Mouse (Mus musculus) midbrain, embryonic 13.5 days (tissue): ENCODE data around the gene Zbtb46. TPM values are rescaled to one million over a fixed set of nuclear protein-coding genes. Genes with fewer than 3 reads are reported as not detected.

ENCODE experiments used
- ATAC-seq: fragments of 200-750 bp; cut with Nextera tagmentation; 2 replicates; pipeline ENCODE4 v1.8.0; 2017; ENCODE audit warnings: mild to moderate bottlenecking, moderate TSS enrichment, moderate library complexity
- H3K27ac ChIP-seq: fragments of 300-500 bp; sonication (generic); 2 replicates; pipeline ENCODE4 v1.5.1; 2015; ENCODE audit warnings: inconsistent platforms, mild to moderate bottlenecking, moderate library complexity
- H3K27me3 ChIP-seq: fragments of 300-500 bp; sonication (generic); 2 replicates; pipeline ENCODE4 v1.6.1; 2015; ENCODE audit warnings: mild to moderate bottlenecking, inconsistent platforms
- H3K36me3 ChIP-seq: fragments of 300-500 bp; sonication (generic); 2 replicates; pipeline ENCODE4 v1.6.1; 2015; ENCODE audit warnings: mild to moderate bottlenecking, inconsistent platforms
- H3K4me1 ChIP-seq: fragments of 300-500 bp; sonication (generic); replicated peaks from 2 replicates; pipeline ENCODE4 v1.6.1; 2015; ENCODE audit warnings: inconsistent platforms
- H3K4me2 ChIP-seq: fragments of 300-500 bp; sonication (generic); replicated peaks from 2 replicates; pipeline ENCODE4 v1.6.1; 2015; ENCODE audit warnings: moderate library complexity, mild to moderate bottlenecking, inconsistent platforms
- H3K4me3 ChIP-seq: fragments of 300-500 bp; sonication (generic); replicated peaks from 2 replicates; pipeline ENCODE4 v1.5.1; 2015; ENCODE audit warnings: mild to moderate bottlenecking, inconsistent platforms
- H3K9ac ChIP-seq: fragments of 300-500 bp; sonication (generic); replicated peaks from 2 replicates; pipeline ENCODE4 v1.6.1; 2015; ENCODE audit warnings: mild to moderate bottlenecking, inconsistent platforms
- H3K9me3 ChIP-seq: fragments of 300-500 bp; sonication (generic); 2 replicates; pipeline ENCODE4 v1.6.1; 2016; ENCODE audit warnings: mild to moderate bottlenecking, inconsistent platforms
- WGBS: fragments of 180-500 bp; shearing (Covaris S2); methylation state at CpG from one replicate; pipeline ENCODE4 v1.1.7; 2015; 5-methylcytosine and 5-hydroxymethylcytosine counted together
- polyA plus RNA-seq: library from polyadenylated mRNA; unstranded; fragments of >200 nt; fragmentation: Nextera tagmentation; extraction: Ambion mirVana; gene quantifications from 2 replicates; pipeline ENCODE4 v1.2.1, GENCODE M21; 2015

Gene Zbtb46
- polyA plus RNA-seq, 1 experiment from 2014 or later = 24.3 TPM

- no peak overlapping the region for H3K27ac ChIP-seq
- ATAC-seq = no peak
- no peak overlapping the region for H3K4me2 ChIP-seq
- no peaks in the 10 kb centered on the region for H3K4me1 ChIP-seq
- 73% methylated on average over 2 of the region's 2 CpGs for WGBS
- no peaks in the 10 kb centered on the region for H3K9me3 ChIP-seq
- no peaks in the 10 kb centered on the region for H3K27me3 ChIP-seq
- H3K9ac ChIP-seq = no peak overlapping the region
- peaks cover 47% of the 10 kb centered on the region for H3K36me3 ChIP-seq
- H3K4me3 ChIP-seq = no peak overlapping the region
These were observed 67.7 kb downstream of the Zbtb46 start for GRCm38 (mm10) chr2:181391541-181391940.

GRCm38 (mm10) chr2:181391022-181391421 lies 68.2 kb downstream of the Zbtb46 start:
- H3K4me1 ChIP-seq = no peaks in the 10 kb centered on the region

GRCm38 (mm10) chr2:181390136-181390870 lies 68.9 kb downstream of the Zbtb46 start:
- H3K27ac ChIP-seq = no peak overlapping the region
- ATAC-seq = no peak
- WGBS = 77% methylated on average over 4 of the region's 4 CpGs
- H3K4me3 ChIP-seq = no peak overlapping the region
- no peaks in the 10 kb centered on the region for H3K4me1 ChIP-seq
- H3K36me3 ChIP-seq = peaks cover 55% of the 10 kb centered on the region
- H3K4me2 ChIP-seq = no peak overlapping the region
- H3K9ac ChIP-seq = no peak overlapping the region
- no peaks in the 10 kb centered on the region for H3K27me3 ChIP-seq
- H3K9me3 ChIP-seq = no peaks in the 10 kb centered on the region

More at GRCm38 (mm10) chr2:181391022-181391421, 68.2 kb downstream of the Zbtb46 start:
- Histone ChIP-seq H3K9me3 (no peaks in the 10 kb centered on the region), H3K9ac (no peak overlapping the region), H3K4me2 (no peak overlapping the region), H3K4me3 (no peak overlapping the region), H3K27me3 (no peaks in the 10 kb centered on the region), H3K27ac (no peak overlapping the region), H3K36me3 (peaks cover 52% of the 10 kb centered on the region)
- ATAC-seq = 0 out of 2 replicates have a peak, but pooled peaks have one; percentile 9
- WGBS = 91% methylated on average over 15 of the region's 15 CpGs

GRCm38 (mm10) chr2:181386663-181387210 lies 72.5 kb downstream of the Zbtb46 start:
- Histone ChIP-seq H3K4me1 (no peaks in the 10 kb centered on the region), H3K27ac (no peak overlapping the region), H3K4me3 (no peak overlapping the region), H3K9me3 (no peaks in the 10 kb centered on the region), H3K36me3 (peaks cover 79% of the 10 kb centered on the region), H3K4me2 (no peak overlapping the region), H3K9ac (no peak overlapping the region), H3K27me3 (no peaks in the 10 kb centered on the region)
- no peak for ATAC-seq
- WGBS = 80% methylated on average over 3 of the region's 4 CpGs

- H3K4me2 ChIP-seq = no peak overlapping the region
- H3K4me3 ChIP-seq = no peak overlapping the region
- no peaks in the 10 kb centered on the region for H3K9me3 ChIP-seq
- WGBS = 84% methylated on average over 3 of the region's 3 CpGs
- H3K36me3 ChIP-seq = peaks cover 79% of the 10 kb centered on the region
- H3K27me3 ChIP-seq = no peaks in the 10 kb centered on the region
- H3K27ac ChIP-seq = no peak overlapping the region
- H3K4me1 ChIP-seq = no peaks in the 10 kb centered on the region
- no peak for ATAC-seq
- H3K9ac ChIP-seq = no peak overlapping the region
These were observed 73.3 kb downstream of the Zbtb46 start for GRCm38 (mm10) chr2:181385885-181386284.

GRCm38 (mm10) chr2:181384919-181385391 lies 74.3 kb downstream of the Zbtb46 start:
- peak; percentile 26 for ATAC-seq
- Histone ChIP-seq H3K4me3 (no peak overlapping the region), H3K27ac (no peak overlapping the region), H3K27me3 (no peaks in the 10 kb centered on the region), H3K4me1 (no peaks in the 10 kb centered on the region), H3K9me3 (no peaks in the 10 kb centered on the region), H3K4me2 (no peak overlapping the region), H3K9ac (no peak overlapping the region), H3K36me3 (peaks cover 80% of the 10 kb centered on the region)
- 84% methylated on average over 4 of the region's 4 CpGs for WGBS

GRCm38 (mm10) chr2:181384463-181384862 lies 74.8 kb downstream of the Zbtb46 start:
- Histone ChIP-seq H3K27ac (no peak overlapping the region), H3K4me3 (no peak overlapping the region)

GRCm38 (mm10) chr2:181381631-181382306 lies 77.5 kb downstream of the Zbtb46 start:
- 97% methylated on average over 6 of the region's 6 CpGs for WGBS
- peaks cover 87% of the 10 kb centered on the region for H3K36me3 ChIP-seq
- H3K4me2 ChIP-seq = no peak overlapping the region

More at GRCm38 (mm10) chr2:181384463-181384862, 74.8 kb downstream of the Zbtb46 start:
- H3K27me3 ChIP-seq = no peaks in the 10 kb centered on the region
- 93% methylated on average over 7 of the region's 7 CpGs for WGBS
- no peak overlapping the region for H3K4me2 ChIP-seq
- peaks cover 80% of the 10 kb centered on the region for H3K36me3 ChIP-seq
- no peaks in the 10 kb centered on the region for H3K4me1 ChIP-seq
- no peak overlapping the region for H3K9ac ChIP-seq
- no peak for ATAC-seq
- no peaks in the 10 kb centered on the region for H3K9me3 ChIP-seq

GRCm38 (mm10) chr2:181381107-181381506 lies 78.1 kb downstream of the Zbtb46 start:
- Histone ChIP-seq H3K27ac (no peak overlapping the region), H3K27me3 (no peaks in the 10 kb centered on the region), H3K4me1 (no peaks in the 10 kb centered on the region), H3K4me2 (no peak overlapping the region), H3K36me3 (peaks cover 80% of the 10 kb centered on the region), H3K4me3 (no peak overlapping the region), H3K9ac (no peak overlapping the region), H3K9me3 (no peaks in the 10 kb centered on the region)
- 94% methylated on average over 5 of the region's 5 CpGs for WGBS
- ATAC-seq = no peak

More at GRCm38 (mm10) chr2:181381631-181382306, 77.5 kb downstream of the Zbtb46 start:
- no peak for ATAC-seq
- Histone ChIP-seq H3K27ac (no peak overlapping the region), H3K9me3 (no peaks in the 10 kb centered on the region), H3K4me3 (no peak overlapping the region), H3K9ac (no peak overlapping the region), H3K27me3 (no peaks in the 10 kb centered on the region), H3K4me1 (no peaks in the 10 kb centered on the region)

GRCm38 (mm10) chr2:181380251-181380650 lies 79.0 kb downstream of the Zbtb46 start:
- H3K4me3 ChIP-seq = no peak overlapping the region
- no peaks in the 10 kb centered on the region for H3K4me1 ChIP-seq
- no peak overlapping the region for H3K4me2 ChIP-seq
- peaks cover 73% of the 10 kb centered on the region for H3K36me3 ChIP-seq
- no peaks in the 10 kb centered on the region for H3K9me3 ChIP-seq
- no peak for ATAC-seq
- H3K9ac ChIP-seq = no peak overlapping the region
- no peaks in the 10 kb centered on the region for H3K27me3 ChIP-seq
- no peak overlapping the region for H3K27ac ChIP-seq
- 76% methylated on average over 5 of the region's 5 CpGs for whole genome bisulfite sequencing

- no peak within 1 kb of the TSS for H3K9ac ChIP-seq
- no peak within 1 kb of the TSS for H3K27ac ChIP-seq
- no peak within 1 kb of the TSS for H3K4me2 ChIP-seq
- no peaks in the 10 kb centered on the region for H3K27me3 ChIP-seq
- ATAC-seq = no peak
- no peaks in the 10 kb centered on the region for H3K9me3 ChIP-seq
- whole genome bisulfite sequencing = 96% methylated on average over 12 of the region's 12 CpGs
- no peak within 1 kb of the TSS for H3K4me3 ChIP-seq
- no peaks in the 10 kb centered on the region for H3K4me1 ChIP-seq
- peaks cover 70% of the 10 kb centered on the region for H3K36me3 ChIP-seq
These were observed 79.4 kb downstream of the Zbtb46 start, which contains the start of gene Lime1 for GRCm38 (mm10) chr2:181379778-181380177. Gene Lime1, plus strand, starts transcription at chr2:181380078.

GRCm38 (mm10) chr2:181378701-181379100 lies 80.5 kb downstream of the Zbtb46 start:
- Histone ChIP-seq H3K9me3 (no peaks in the 10 kb centered on the region), H3K27me3 (no peaks in the 10 kb centered on the region), H3K27ac (no peak overlapping the region), H3K4me2 (no peak overlapping the region), H3K4me3 (no peak overlapping the region), H3K9ac (no peak overlapping the region), H3K4me1 (no peaks in the 10 kb centered on the region), H3K36me3 (peaks cover 59% of the 10 kb centered on the region)
- ATAC-seq = no peak
- 96% methylated on average over 5 of the region's 5 CpGs for WGBS
